Mouse (Mus musculus): ENCODE results near the gene Dnah12.

DNA sequence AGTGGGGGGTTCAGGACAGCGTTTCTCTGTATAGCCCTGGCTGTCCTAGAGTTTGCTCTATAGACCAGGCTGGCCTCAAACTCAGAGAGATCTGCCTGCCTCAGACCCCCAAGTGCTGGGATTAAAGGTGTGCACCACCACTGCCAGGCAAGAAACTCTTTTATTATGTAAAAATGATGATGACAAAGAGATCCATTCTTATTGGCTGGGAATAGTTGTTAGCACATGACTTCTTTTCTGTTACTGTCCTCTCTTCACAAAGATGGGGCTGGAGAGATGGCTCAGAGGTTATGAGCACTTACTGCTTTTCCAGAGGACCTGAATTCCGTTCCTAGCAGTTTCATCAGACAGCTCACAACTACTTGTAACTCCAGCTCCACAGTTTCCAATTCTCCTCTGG, 186.9 kb downstream of the Dnah12 start:
- TF ChIP-seq USF1 (IDR thresholded peaks at IDR 0.05; ENCODE audit: low read depth) (no peak), POLR2A (IDR thresholded peaks at IDR 0.05; ENCODE audit: insufficient read length, low read depth) (no peak), E2F4 (IDR thresholded peaks at IDR 0.05; ENCODE audit: insufficient read depth) (no peak), MYOG (IDR thresholded peaks at IDR 0.05; ENCODE audit: control insufficient read depth in 1 of 3, insufficient read depth in 1 of 3, insufficient read length in 2 of 3, low read depth in 2 of 3) (no peak), POLR2AphosphoS2 (IDR thresholded peaks at IDR 0.05; ENCODE audit: insufficient read length, low read depth) (no peak), SRF (IDR thresholded peaks at IDR 0.05; ENCODE audit: control insufficient read depth, insufficient read length, low read depth) (no peak)

Data from myocyte (in vitro differentiated cells).